Mouse (Mus musculus) midbrain, embryonic 11.5 days (tissue): ENCODE measurements around the gene Srprb. TPM values are rescaled to one million over a fixed set of nuclear protein-coding genes. Genes with fewer than 3 reads are reported as not detected.
A peak's percentile ranks its signal among the peaks of the same experiment; 100 is the strongest.

Experiments used
- ATAC-seq: fragments of 200-750 bp; cut with Nextera tagmentation; 2 replicates; pipeline ENCODE4 v1.8.0; 2017; ENCODE audit warnings: moderate TSS enrichment, moderate library complexity; ENCODE audit not compliant: low FRiP score
- DNase-seq: peaks from one replicate; pipeline ENCODE4 v3.0.0; 2015; ENCODE audit warnings: low spot score; ENCODE audit errors: missing footprints
- H3K27ac ChIP-seq: fragments of 300-500 bp; sonication (generic); 2 replicates; pipeline ENCODE4 v1.5.1; 2014; ENCODE audit warnings: low read depth, low read length
- H3K27me3 ChIP-seq: fragments of 300-500 bp; sonication (generic); 2 replicates; pipeline ENCODE4 v1.6.1; 2014; ENCODE audit warnings: mild to moderate bottlenecking, low read length, moderate library complexity, mixed read lengths; ENCODE audit not compliant: control insufficient read depth, insufficient read depth
- H3K36me3 ChIP-seq: fragments of 300-500 bp; sonication (generic); 2 replicates; pipeline ENCODE4 v1.6.1; 2014; ENCODE audit warnings: mild to moderate bottlenecking, low read length, moderate library complexity, mixed read lengths; ENCODE audit not compliant: control insufficient read depth, insufficient read depth
- H3K4me1 ChIP-seq: fragments of 300-500 bp; sonication (generic); 2 replicates; pipeline ENCODE4 v1.6.1; 2014; ENCODE audit warnings: low read length; ENCODE audit not compliant: control insufficient read depth, insufficient read depth
- H3K4me2 ChIP-seq: fragments of 300-500 bp; sonication (generic); 2 replicates; pipeline ENCODE4 v1.6.1; 2014; ENCODE audit warnings: mild to moderate bottlenecking, moderate library complexity
- H3K4me3 ChIP-seq: fragments of 300-500 bp; sonication (generic); 2 replicates; pipeline ENCODE4 v1.5.1; 2014; ENCODE audit warnings: low read depth, low read length
- H3K9ac ChIP-seq: fragments of 300-500 bp; sonication (generic); 2 replicates; pipeline ENCODE4 v1.6.1; 2014; ENCODE audit warnings: low read length
- H3K9me3 ChIP-seq: fragments of 300-500 bp; sonication (generic); 2 replicates; pipeline ENCODE4 v1.6.1; 2016; ENCODE audit warnings: low read length; ENCODE audit not compliant: control insufficient read depth
- WGBS: fragments of 180-500 bp; shearing (Covaris S2); extraction: QIAGEN DNeasy Blood & Tissue Kit; methylation state at CpG from one replicate; pipeline ENCODE4 v1.1.7; 2014; 5-methylcytosine and 5-hydroxymethylcytosine counted together
- polyA plus RNA-seq: library from polyadenylated mRNA; unstranded; fragments of >200 nt; fragmentation: Nextera tagmentation; extraction: Ambion mirVana; gene quantifications from 2 replicates; pipeline ENCODE4 v1.2.1, GENCODE M21; 2014

The Srprb gene
- polyA plus RNA-seq, 1 experiment from 2014 or later, result 62.6 TPM

- H3K4me3 ChIP-seq, result no peak overlapping the region
- H3K36me3 ChIP-seq, result no peaks in the 10 kb centered on the region
- no peak overlapping the region for H3K27ac ChIP-seq
- H3K4me1 ChIP-seq, result no peaks in the 10 kb centered on the region; the same call in 1 of the 2 replicates
- H3K27me3 ChIP-seq, result no peaks in the 10 kb centered on the region
- ATAC-seq, result no peak
- DNase-seq, result no peak
- WGBS, result 88% methylated on average over 7 of the region's 7 CpGs
- H3K9ac ChIP-seq, result no peak overlapping the region
- no peak overlapping the region for H3K4me2 ChIP-seq
- no peaks in the 10 kb centered on the region for H3K9me3 ChIP-seq
Observed at GRCm38 (mm10) chr9:103232232-103233005, 30.5 kb upstream of the Srprb start.

DNA sequence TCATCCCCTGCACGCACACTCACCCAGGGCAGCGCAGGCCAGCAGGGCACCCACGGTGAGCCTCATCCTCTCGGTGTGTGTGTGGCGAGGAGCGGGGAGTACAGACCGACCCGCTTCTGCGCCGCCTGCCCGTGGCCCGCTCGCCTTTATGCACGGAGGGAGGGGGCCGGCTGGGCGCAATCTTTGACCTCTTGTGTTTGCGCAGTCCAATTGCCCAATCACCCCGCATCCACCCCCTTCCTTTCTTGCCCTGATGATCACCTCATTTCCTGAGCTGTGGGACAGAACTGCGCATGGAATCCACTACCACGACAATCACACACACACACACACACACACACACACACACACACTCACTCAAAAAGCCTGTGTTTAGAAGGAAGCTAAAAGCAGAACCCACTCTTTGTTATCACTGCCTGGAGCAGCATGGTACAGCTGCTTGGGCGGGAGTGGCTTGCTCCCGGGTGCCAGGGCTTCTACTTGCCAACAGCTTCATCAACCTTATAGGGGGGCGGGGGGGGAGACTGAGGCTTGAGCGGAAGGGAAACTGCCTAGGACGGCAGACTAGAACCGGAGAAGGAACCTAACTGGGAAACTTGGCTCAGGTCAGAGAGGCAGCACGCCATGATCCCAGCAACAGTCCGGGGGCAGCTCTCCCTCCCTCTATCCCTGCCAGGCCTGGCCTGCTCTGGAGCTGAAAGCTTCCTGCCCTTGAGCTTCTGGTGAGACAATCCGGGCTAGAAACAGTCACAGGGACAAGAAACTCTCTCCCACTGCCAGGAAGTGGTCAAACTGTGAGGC, 28.4 kb upstream of the Srprb start, which contains the start of the genes Gm20425 and Trf:
Gm20425 (minus strand) TSS at position 157 of the 801 bp plus-strand sequence.
Trf (minus strand) TSS at position 294 of the 801 bp plus-strand sequence.
- Histone ChIP-seq H3K27me3 (no peaks in the 10 kb centered on the region), H3K4me1 (no peaks in the 10 kb centered on the region; the same call in 1 of the 2 replicates), H3K4me3 (no peak within 1 kb of the TSS), H3K4me2 (0 out of 2 replicates have a peak within 1 kb of the TSS, but pooled peaks have one; percentile 0), H3K27ac (no peak within 1 kb of the TSS), H3K9me3 (no peaks in the 10 kb centered on the region), H3K36me3 (no peaks in the 10 kb centered on the region), H3K9ac (peak within 1 kb of the TSS; percentile 13; the same call in 1 of the 2 replicates)
- ATAC-seq, result peak; percentile 50; the same call in 1 of the 2 replicates
- WGBS, result 61% methylated on average over 29 of the region's 29 CpGs
- peak; percentile 86 for DNase-seq

- Histone ChIP-seq H3K27ac (no peak overlapping the region), H3K9me3 (no peaks in the 10 kb centered on the region), H3K9ac (no peak overlapping the region), H3K36me3 (no peaks in the 10 kb centered on the region), H3K4me3 (no peak overlapping the region), H3K4me2 (no peak overlapping the region), H3K4me1 (no peaks in the 10 kb centered on the region), H3K27me3 (no peaks in the 10 kb centered on the region)
- ATAC-seq (no peak), DNase-seq (peak; percentile 77)
- WGBS, result 86% methylated on average over 15 of the region's 15 CpGs
Observed at GRCm38 (mm10) chr9:103229037-103229867, 27.3 kb upstream of the Srprb start.

DNA sequence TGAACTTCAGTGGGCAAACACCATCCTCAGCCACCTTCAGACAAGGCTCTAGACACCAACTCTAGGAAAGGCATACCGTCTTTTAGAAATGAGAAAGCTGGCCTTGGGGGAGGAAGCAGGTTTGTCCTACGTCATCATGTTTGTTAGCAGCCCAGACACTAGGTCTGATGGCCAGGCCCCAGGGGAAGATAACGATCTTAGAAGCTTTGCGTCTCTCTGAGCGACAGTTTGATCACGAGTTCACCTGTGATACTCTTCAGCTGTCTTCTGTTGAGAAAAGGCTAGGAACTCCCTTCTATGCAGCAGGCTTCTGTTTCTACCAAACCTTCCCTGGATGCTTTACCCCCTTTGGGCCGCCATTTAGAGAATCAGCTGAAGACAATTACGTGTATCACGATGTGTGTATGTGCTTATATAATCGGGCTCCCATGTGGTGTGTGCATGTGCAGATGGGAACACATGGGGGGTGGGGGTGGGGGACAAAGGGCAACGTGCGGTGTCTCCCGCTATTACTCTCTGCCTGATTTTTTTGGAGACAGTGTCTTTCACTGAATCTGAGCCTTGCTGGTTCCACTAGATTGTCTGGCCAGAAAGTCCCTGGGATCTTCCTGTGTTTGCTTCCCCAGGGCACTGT, 26.6 kb upstream of the Srprb start:
- H3K36me3 ChIP-seq, result no peaks in the 10 kb centered on the region
- no peak overlapping the region for H3K27ac ChIP-seq
- no peaks in the 10 kb centered on the region for H3K27me3 ChIP-seq
- no peak overlapping the region for H3K9ac ChIP-seq
- DNase-seq, result peak; percentile 79
- ATAC-seq, result no peak
- H3K4me3 ChIP-seq, result no peak overlapping the region
- 94% methylated on average over 13 of the region's 13 CpGs for WGBS
- H3K4me1 ChIP-seq, result no peaks in the 10 kb centered on the region
- no peak overlapping the region for H3K4me2 ChIP-seq
- no peaks in the 10 kb centered on the region for H3K9me3 ChIP-seq

DNA sequence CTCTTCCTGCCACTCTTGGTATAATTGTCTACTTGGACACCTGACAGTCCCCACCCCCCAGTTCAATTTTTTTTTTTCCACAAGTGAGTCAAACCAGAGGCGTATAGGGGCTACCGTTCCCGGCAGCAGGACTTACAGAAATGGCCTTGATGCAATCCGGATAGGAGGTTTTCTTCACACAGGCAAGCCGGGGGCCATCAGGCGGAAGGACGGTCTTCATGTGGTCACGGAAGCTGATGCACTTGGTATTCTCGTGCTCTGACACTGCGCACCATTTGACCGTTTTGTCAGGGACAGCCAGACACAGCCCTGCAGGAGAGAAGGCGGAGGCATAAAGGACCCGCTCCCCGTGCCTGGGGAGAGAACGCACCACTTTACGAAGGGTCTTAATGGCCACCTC, 25.8 kb upstream of the Srprb start:
- H3K4me2 ChIP-seq, result no peak overlapping the region
- WGBS, result 90% methylated on average over 16 of the region's 16 CpGs
- no peak for ATAC-seq

GRCm38 (mm10) chr9:103226806-103227205, 24.9 kb upstream of the Srprb start:
- WGBS, result 94% methylated on average over 15 of the region's 15 CpGs
- H3K4me3 ChIP-seq, result no peak overlapping the region
- no peak for ATAC-seq

More for the DNA sequence above, 25.8 kb upstream of the Srprb start:
- H3K9me3 ChIP-seq, result no peaks in the 10 kb centered on the region
- no peaks in the 10 kb centered on the region for H3K4me1 ChIP-seq
- H3K27ac ChIP-seq, result no peak overlapping the region
- no peak overlapping the region for H3K9ac ChIP-seq
- H3K4me3 ChIP-seq, result no peak overlapping the region
- H3K36me3 ChIP-seq, result no peaks in the 10 kb centered on the region
- no peaks in the 10 kb centered on the region for H3K27me3 ChIP-seq
- DNase-seq, result no peak

DNA sequence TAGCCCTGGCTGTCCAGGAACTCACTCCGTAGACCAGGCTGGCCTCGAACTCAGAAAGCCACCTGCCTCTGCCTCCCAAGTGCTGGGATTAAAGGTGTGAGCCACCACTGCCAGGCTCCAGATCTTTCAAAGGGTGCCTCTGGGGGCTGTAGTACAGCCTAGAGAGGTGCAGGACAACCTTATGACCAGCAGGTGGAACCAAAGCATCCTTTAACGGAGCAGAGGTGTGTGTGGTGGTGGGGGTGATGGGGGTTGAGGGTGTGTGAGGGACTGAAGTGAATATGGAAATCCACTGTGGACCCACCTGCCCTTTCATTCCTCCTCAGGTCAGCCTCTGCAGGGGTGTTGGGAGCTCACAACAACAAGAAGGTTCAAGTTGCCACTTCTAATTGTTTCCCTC, 23.5 kb upstream of the Srprb start:
- Histone ChIP-seq H3K9ac (no peak overlapping the region), H3K9me3 (no peaks in the 10 kb centered on the region), H3K27me3 (no peaks in the 10 kb centered on the region), H3K4me3 (no peak overlapping the region), H3K4me2 (no peak overlapping the region), H3K4me1 (no peaks in the 10 kb centered on the region), H3K27ac (no peak overlapping the region), H3K36me3 (no peaks in the 10 kb centered on the region)
- ATAC-seq, result no peak
- 71% methylated on average over 3 of the region's 3 CpGs for WGBS
- no peak for DNase-seq

More at GRCm38 (mm10) chr9:103226806-103227205, 24.9 kb upstream of the Srprb start:
- Histone ChIP-seq H3K27ac (no peak overlapping the region), H3K27me3 (no peaks in the 10 kb centered on the region), H3K9ac (no peak overlapping the region), H3K9me3 (no peaks in the 10 kb centered on the region), H3K36me3 (no peaks in the 10 kb centered on the region), H3K4me2 (no peak overlapping the region), H3K4me1 (no peaks in the 10 kb centered on the region)
- DNase-seq, result no peak

DNA sequence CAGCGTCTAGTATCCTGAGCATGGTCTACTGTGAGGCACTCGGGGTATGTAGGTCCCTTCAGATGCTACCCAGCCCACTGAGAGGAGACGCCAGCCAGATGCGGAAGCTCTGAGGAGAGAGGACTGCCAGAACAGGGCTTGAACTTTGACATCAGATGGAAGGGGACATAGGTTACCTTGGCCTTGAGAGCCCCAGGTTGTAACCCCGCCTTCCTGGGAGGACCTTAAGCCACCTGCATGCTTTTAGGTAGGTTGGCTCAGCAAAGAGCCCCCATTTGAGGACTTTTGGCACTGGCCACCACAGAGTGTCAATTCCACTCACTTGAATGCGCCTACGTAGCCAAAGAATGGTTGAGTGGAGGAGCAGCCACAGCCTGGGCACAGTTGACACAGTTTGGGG, 22.8 kb upstream of the Srprb start:
- Histone ChIP-seq H3K4me1 (no peaks in the 10 kb centered on the region), H3K9ac (no peak overlapping the region), H3K27ac (no peak overlapping the region), H3K27me3 (no peaks in the 10 kb centered on the region), H3K36me3 (no peaks in the 10 kb centered on the region; the same call in 1 of the 2 replicates), H3K4me3 (no peak overlapping the region), H3K9me3 (no peaks in the 10 kb centered on the region), H3K4me2 (no peak overlapping the region)
- ATAC-seq (no peak), DNase-seq (no peak)
- 92% methylated on average over 7 of the region's 7 CpGs for WGBS
